Mouse (Mus musculus) MEL (cell line): ENCODE data around the gene Vps51. TPM values are rescaled to one million over a fixed set of nuclear protein-coding genes. Genes with fewer than 3 reads are reported as not detected.

Source experiments
- DNase-seq: peaks from one replicate; pipeline ENCODE4 v3.0.0; 2011; ENCODE audit warnings: low read depth, low spot score
- H3K27ac ChIP-seq: 2 replicates; pipeline ENCODE4 v1.5.1; 2012; ENCODE audit warnings: low read depth, mild to moderate bottlenecking, control low read depth, low read length, moderate library complexity; ENCODE audit not compliant: control insufficient read depth
- H3K27me3 ChIP-seq, 2 experiments: fragments of 150-350 bp in 1 of 2; sonication (generic) in 1 of 2; 2 replicates each; pipeline ENCODE4 v1.6.1; 2012; ENCODE audit warnings: low read length in 2 of 2, mild to moderate bottlenecking in 2 of 2, improper control_type of control experiment in 1 of 2, moderate library complexity in 1 of 2; ENCODE audit not compliant: insufficient read depth in 2 of 2, control insufficient read depth in 1 of 2
- H3K36me3 ChIP-seq, 2 experiments: 2 replicates each; pipeline ENCODE4 v1.6.1; 2012 to 2014; ENCODE audit warnings: low read length in 2 of 2, improper control_type of control experiment in 1 of 2, inconsistent platforms in 1 of 2, mild to moderate bottlenecking in 1 of 2; ENCODE audit not compliant: insufficient read depth in 2 of 2, control insufficient read depth in 1 of 2
- H3K4me1 ChIP-seq, 2 experiments: fragments of 150-350 bp in 1 of 2; sonication (generic) in 1 of 2; 2 replicates each; pipeline ENCODE4 v1.6.1; 2012; ENCODE audit warnings: low read length in 2 of 2, improper control_type of control experiment in 1 of 2, mild to moderate bottlenecking in 1 of 2; ENCODE audit not compliant: insufficient read depth in 2 of 2, control insufficient read depth in 1 of 2
- H3K4me3 ChIP-seq, 2 experiments: fragments of 150-350 bp in 1 of 2; sonication (generic) in 1 of 2; 2 replicates each; pipeline ENCODE4 v1.5.1; 2012; ENCODE audit warnings: low read depth in 2 of 2, low read length in 2 of 2, mild to moderate bottlenecking in 2 of 2, moderate library complexity in 2 of 2, control low read depth in 1 of 2, improper control_type of control experiment in 1 of 2; ENCODE audit not compliant: control insufficient read depth in 1 of 2, insufficient read depth in 1 of 2
- H3K79me2 ChIP-seq: 2 replicates; pipeline ENCODE4 v1.6.1; 2012; ENCODE audit warnings: mild to moderate bottlenecking, low read length, moderate library complexity; ENCODE audit not compliant: control insufficient read depth, poor library complexity, insufficient read depth
- H3K9ac ChIP-seq: 2 replicates; pipeline ENCODE4 v1.6.1; 2012; ENCODE audit warnings: low read depth, mild to moderate bottlenecking, control low read depth, low read length, moderate library complexity; ENCODE audit not compliant: control insufficient read depth, poor library complexity, severe bottlenecking
- H3K9me3 ChIP-seq: fragments of 150-350 bp; sonication (generic); replicated peaks from 2 replicates; pipeline ENCODE4 v1.6.1; 2012; ENCODE audit warnings: mild to moderate bottlenecking, low read length, improper control_type of control experiment, moderate library complexity; ENCODE audit not compliant: insufficient read depth
- CTCF ChIP-seq, 3 experiments: IDR thresholded peaks in 2 of 3; conservative IDR thresholded peaks in 1 of 3; 2 replicates each; pipeline ENCODE4 v1.5.1; 2011 to 2012; ENCODE audit warnings: low read length in 3 of 3, low read depth in 2 of 3, mild to moderate bottlenecking in 2 of 3, improper control_type of control experiment in 1 of 3, inconsistent platforms in 1 of 3, mixed read lengths in 1 of 3, moderate library complexity in 1 of 3; ENCODE audit not compliant: control insufficient read depth in 1 of 3, insufficient read depth in 1 of 3, poor library complexity in 1 of 3, severe bottlenecking in 1 of 3
- E2F4 ChIP-seq: IDR thresholded peaks from 2 replicates; pipeline ENCODE4 v1.6.1; 2011; ENCODE audit warnings: low read depth, low read length, improper control_type of control experiment, borderline replicate concordance
- ELF1 ChIP-seq: IDR thresholded peaks from 2 replicates; pipeline ENCODE4 v1.6.1; 2014; ENCODE audit warnings: low read depth, mild to moderate bottlenecking, inconsistent platforms, low read length, improper control_type of control experiment, moderate library complexity
- GABPA ChIP-seq: IDR thresholded peaks from 2 replicates; pipeline ENCODE4 v1.6.1; 2012; ENCODE audit warnings: low read depth, mild to moderate bottlenecking, inconsistent platforms, low read length, improper control_type of control experiment, moderate library complexity
- GATA1 ChIP-seq: IDR thresholded peaks from 2 replicates; pipeline ENCODE4 v1.6.1; 2011; ENCODE audit warnings: low read depth, low read length, improper control_type of control experiment
- HCFC1 ChIP-seq: IDR thresholded peaks from 2 replicates; pipeline ENCODE4 v1.6.1; 2012; ENCODE audit warnings: low read depth, mild to moderate bottlenecking, inconsistent platforms, low read length, improper control_type of control experiment, moderate library complexity
- KAT2A ChIP-seq: conservative IDR thresholded peaks from 2 replicates; pipeline ENCODE4 v1.6.1; 2012; ENCODE audit warnings: low read depth, low read length, improper control_type of control experiment, inconsistent platforms
- MXI1 ChIP-seq: IDR thresholded peaks from 2 replicates; pipeline ENCODE4 v1.6.1; 2011; ENCODE audit warnings: mild to moderate bottlenecking, low read depth, low read length, improper control_type of control experiment
- NRF1 ChIP-seq: IDR thresholded peaks from 2 replicates; pipeline ENCODE4 v1.6.1; 2014; ENCODE audit warnings: low read depth, mild to moderate bottlenecking, inconsistent platforms, low read length, improper control_type of control experiment, moderate library complexity; ENCODE audit not compliant: poor library complexity, insufficient read depth, severe bottlenecking
- POLR2AphosphoS2 ChIP-seq: IDR thresholded peaks from 2 replicates; pipeline ENCODE4 v1.6.1; 2011; ENCODE audit warnings: low read length, improper control_type of control experiment
- POLR2AphosphoS5 ChIP-seq: IDR thresholded peaks from 2 replicates; pipeline ENCODE4 v1.6.1; 2012; ENCODE audit warnings: low read depth, borderline replicate concordance, mild to moderate bottlenecking, inconsistent platforms, low read length, moderate library complexity, mixed read lengths
- RAD21 ChIP-seq: IDR thresholded peaks from 2 replicates; pipeline ENCODE4 v1.6.1; 2011; ENCODE audit warnings: mild to moderate bottlenecking, low read depth, low read length, improper control_type of control experiment
- RCOR1 ChIP-seq: IDR thresholded peaks from 2 replicates; pipeline ENCODE4 v1.6.1; 2012; ENCODE audit warnings: low read depth, mild to moderate bottlenecking, inconsistent platforms, low read length, improper control_type of control experiment
- SIN3A ChIP-seq: IDR thresholded peaks from 2 replicates; pipeline ENCODE4 v1.6.1; 2012; ENCODE audit warnings: low read length, improper control_type of control experiment, inconsistent platforms
- SMC3 ChIP-seq: IDR thresholded peaks from 2 replicates; pipeline ENCODE4 v1.6.1; 2011; ENCODE audit warnings: low read depth, low read length, improper control_type of control experiment
- TBP ChIP-seq: IDR thresholded peaks from 2 replicates; pipeline ENCODE4 v1.8.0; 2011; ENCODE audit warnings: low read depth, low read length, improper control_type of control experiment
- UBTF ChIP-seq: IDR thresholded peaks from 2 replicates; pipeline ENCODE4 v1.6.1; 2012; ENCODE audit warnings: low read depth, mild to moderate bottlenecking, inconsistent platforms, low read length, improper control_type of control experiment, moderate library complexity, borderline replicate concordance; ENCODE audit not compliant: insufficient read depth
- ZC3H11A ChIP-seq: IDR thresholded peaks from 2 replicates; pipeline ENCODE4 v1.6.1; 2012; ENCODE audit warnings: low read depth, mild to moderate bottlenecking, inconsistent platforms, low read length, improper control_type of control experiment
- ZKSCAN1 ChIP-seq: IDR thresholded peaks from 2 replicates; pipeline ENCODE4 v1.6.1; 2012; ENCODE audit warnings: low read depth, mild to moderate bottlenecking, inconsistent platforms, low read length, improper control_type of control experiment, moderate library complexity
- ZNF384 ChIP-seq: IDR thresholded peaks from 2 replicates; pipeline ENCODE4 v1.6.1; 2012; ENCODE audit warnings: low read depth, mild to moderate bottlenecking, inconsistent platforms, low read length, improper control_type of control experiment
- polyA plus RNA-seq, 2 experiments: library from polyadenylated mRNA; stranded (reverse) in 1 of 2; unstranded in 1 of 2; fragments of >175 nt in 1 of 2; fragments of >200 nt in 1 of 2; gene quantifications; 2 replicates each; pipeline versions ENCODE4 v1.2.1 to v1.2.4; 2012; ENCODE audit warnings: low replicate concordance in 2 of 2, low read depth in 1 of 2; ENCODE audit not compliant: insufficient read length in 2 of 2, insufficient read depth in 1 of 2, missing spikeins in 1 of 2
- total RNA-seq: library from RNA; depleted of rRNA; stranded (reverse); fragments of 300-350 nt; gene quantifications from 2 replicates; pipeline ENCODE4 v1.2.3, GENCODE M21; 2012

Vps51 gene
- total and polyA plus RNA-seq, 3 experiments = 29.4 to 60.5 TPM; not detected in 1

- peak; percentile 17; the same call in 1 of the 2 replicates for TF ChIP-seq GATA1
- peak; percentile 70; the same call in 1 of the 2 replicates for TF ChIP-seq POLR2AphosphoS2
- TF ChIP-seq E2F4 = peak; percentile 67; the same call in 1 of the 2 replicates
- TF ChIP-seq KAT2A = peak; percentile 83
Measured at GRCm38 (mm10) chr19:6076564-6077393, at the start of gene Vps51 (continued).

GRCm38 (mm10) chr19:6126289-6126688 lies 49.3 kb upstream of the Vps51 start:
- peak overlapping the region in 1 of 2 experiments; percentile 57; a peak in 2 of 4 replicates for H3K4me3 ChIP-seq
- H3K27ac ChIP-seq = no peak overlapping the region
- H3K27me3 ChIP-seq = no peaks in the 10 kb centered on the region
- peaks cover 3 to 19% of the 10 kb centered on the region in 2 experiments; a peak in 3 of 4 replicates for H3K4me1 ChIP-seq
- no peaks in the 10 kb centered on the region for H3K9me3 ChIP-seq
- H3K9ac ChIP-seq = peak overlapping the region; percentile 48
- TF ChIP-seq POLR2AphosphoS5 = no peak
- TF ChIP-seq TBP = peak; percentile 37; the same call in 1 of the 2 replicates
- TF ChIP-seq SIN3A = peak; percentile 85
- 0 out of 2 replicates have a peak, but pooled peaks have one; percentile 9 for TF ChIP-seq GATA1
- peak; percentile 66 for TF ChIP-seq ZNF384
- TF ChIP-seq MXI1 = peak; percentile 53; the same call in 1 of the 2 replicates
- TF ChIP-seq GABPA = no peak
- TF ChIP-seq NRF1 = no peak
- peak; percentile 59 to 95 (median 77) for TF ChIP-seq CTCF (IDR thresholded peaks at IDR 0.05 in 2 of 3, conservative IDR thresholded peaks at IDR 0.05 in 1 of 3; ENCODE audit: control insufficient read depth in 1 of 3, insufficient read depth in 1 of 3, low read depth in 2 of 3, low read length in 3 of 3, poor library complexity in 1 of 3, severe bottlenecking in 1 of 3)
- TF ChIP-seq KAT2A = no peak
- no peak for TF ChIP-seq UBTF
- TF ChIP-seq ELF1 = no peak
- TF ChIP-seq ZKSCAN1 = no peak
- TF ChIP-seq RAD21 = peak; percentile 99
- peak; percentile 85 for TF ChIP-seq SMC3
- TF ChIP-seq HCFC1 = 0 out of 2 replicates have a peak, but pooled peaks have one; percentile 26
- TF ChIP-seq RCOR1 = 0 out of 2 replicates have a peak, but pooled peaks have one; percentile 37
- TF ChIP-seq ZC3H11A = peak; percentile 86
- H3K36me3 ChIP-seq = peaks cover 0 to 17% of the 10 kb centered on the region in 2 experiments; a peak in 2 of 4 replicates
- DNase-seq = peak; percentile 86
- peaks cover 1% of the 10 kb centered on the region; the same call in 1 of the 2 replicates for H3K79me2 ChIP-seq
